Mouse (Mus musculus): ENCODE results near the gene Gpr174. TPM values are rescaled to one million over a fixed set of nuclear protein-coding genes. Genes with fewer than 3 reads are reported as not detected.

Gene Gpr174
- total RNA-seq (2023) = under 1 TPM; 0.09 to 0.15 TPM

DNA sequence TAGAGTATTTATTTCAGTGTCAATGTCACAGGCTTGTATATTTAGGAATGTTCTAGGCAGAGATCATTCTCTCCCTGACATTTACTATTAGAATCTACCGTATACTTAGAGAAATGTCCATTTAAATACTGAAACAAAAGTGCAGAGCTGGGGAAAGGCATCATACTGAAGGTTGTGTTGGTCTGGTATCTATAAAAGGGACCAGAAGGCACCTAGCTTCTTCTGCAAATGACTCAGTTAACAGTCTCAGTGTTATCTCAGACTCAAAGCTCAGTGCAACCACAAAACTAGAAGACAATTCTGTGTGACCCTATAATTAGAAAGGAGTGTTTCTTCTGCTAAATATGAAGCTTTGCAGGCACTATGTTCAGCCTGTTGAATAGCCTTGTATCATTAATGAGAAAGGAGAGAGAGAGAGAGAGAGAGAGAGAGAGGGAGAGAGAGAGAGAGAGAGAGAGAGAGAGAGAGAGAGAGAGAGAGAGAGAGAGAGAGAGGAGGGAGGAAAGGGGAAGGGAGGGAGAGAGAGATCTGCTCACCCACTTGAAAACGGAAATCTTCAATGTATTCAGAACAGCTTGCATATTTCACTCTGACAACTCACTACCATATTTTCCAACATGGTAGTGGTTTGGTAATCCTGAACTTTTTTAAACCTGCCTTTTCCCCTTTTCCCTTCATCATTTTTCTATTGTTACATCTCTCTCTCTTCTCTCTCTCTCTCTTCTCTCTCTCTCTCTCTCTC, at the start of gene Gpr174:
TSS of gene Gpr174 (plus strand) at position 393 of the 742 bp plus-strand sequence.

Other genes with a start within 250 kb of the Gpr174 start
- 1 to 10 TPM in 1 of 2 experiments, under 1 TPM in 1; 0.97 to 1.2 TPM for gene P2ry10, start 167.4 kb upstream of the Gpr174 start, total RNA-seq (2023)
- gene P2ry10b, start 107.0 kb upstream of the Gpr174 start, total RNA-seq (2023) = 1 to 10 TPM; 2.0 to 5.4 TPM
- under 1 TPM; 0.20 to 0.29 TPM for gene Itm2a, start 147.5 kb downstream of the Gpr174 start, total RNA-seq (2023)